Mouse (Mus musculus) limb, embryonic 14.5 days (tissue): ENCODE measurements around the gene Gm17651. TPM values are rescaled to one million over a fixed set of nuclear protein-coding genes. Genes with fewer than 3 reads are reported as not detected.

Source experiments
- ATAC-seq: fragments of 200-750 bp; cut with Nextera tagmentation; 2 replicates; pipeline ENCODE4 v1.8.0; 2017; ENCODE audit warnings: low read depth, moderate number of reproducible peaks, moderate TSS enrichment; ENCODE audit not compliant: low FRiP score
- DNase-seq: peaks from one replicate; pipeline ENCODE4 v3.0.0-alpha.2; 2015; ENCODE audit warnings: low spot score
- H3K27ac ChIP-seq: fragments of 300-500 bp; sonication (generic); replicated peaks from 2 replicates; pipeline ENCODE4 v1.5.1; 2014; ENCODE audit warnings: low read depth, mild to moderate bottlenecking, low read length, moderate library complexity, mixed read lengths
- H3K27me3 ChIP-seq: fragments of 300-500 bp; sonication (generic); 2 replicates; pipeline ENCODE4 v1.6.1; 2014; ENCODE audit warnings: low read length, mixed read lengths; ENCODE audit not compliant: control insufficient read depth, insufficient read depth
- H3K36me3 ChIP-seq: fragments of 300-500 bp; sonication (generic); 2 replicates; pipeline ENCODE4 v1.6.1; 2014; ENCODE audit warnings: mild to moderate bottlenecking, low read length, moderate library complexity, mixed read lengths; ENCODE audit not compliant: control insufficient read depth, insufficient read depth
- H3K4me1 ChIP-seq: fragments of 300-500 bp; sonication (generic); 2 replicates; pipeline ENCODE4 v1.6.1; 2014; ENCODE audit warnings: antibody characterized with exemption, low read length, mixed read lengths; ENCODE audit not compliant: control insufficient read depth, insufficient read depth
- H3K4me2 ChIP-seq: fragments of 300-500 bp; sonication (generic); replicated peaks from 2 replicates; pipeline ENCODE4 v1.6.1; 2014; ENCODE audit warnings: low read depth, mild to moderate bottlenecking, low read length, moderate library complexity; ENCODE audit not compliant: severe bottlenecking
- H3K4me3 ChIP-seq: fragments of 300-500 bp; sonication (generic); replicated peaks from 2 replicates; pipeline ENCODE4 v1.5.1; 2014; ENCODE audit warnings: low read length
- H3K9ac ChIP-seq: fragments of 300-500 bp; sonication (generic); 2 replicates; pipeline ENCODE4 v1.6.1; 2014; ENCODE audit warnings: mild to moderate bottlenecking, low read depth, low read length, moderate library complexity; ENCODE audit not compliant: severe bottlenecking
- H3K9me3 ChIP-seq: fragments of 300-500 bp; sonication (generic); 2 replicates; pipeline ENCODE4 v1.6.1; 2016; ENCODE audit warnings: low read length; ENCODE audit not compliant: control insufficient read depth
- POLR2A ChIP-seq: fragments of 200-500 bp; IDR thresholded peaks from 2 replicates; pipeline ENCODE4 v1.8.0; 2012; ENCODE audit warnings: inconsistent platforms, mild to moderate bottlenecking, moderate library complexity, borderline replicate concordance; ENCODE audit not compliant: insufficient read depth, insufficient read length; ENCODE audit errors: extremely low read depth
- WGBS: fragments of 180-500 bp; shearing (Covaris S2); extraction: QIAGEN DNeasy Blood & Tissue Kit; methylation state at CpG from one replicate; pipeline ENCODE4 v1.1.7; 2014; 5-methylcytosine and 5-hydroxymethylcytosine counted together
- polyA plus RNA-seq, 2 experiments: library from polyadenylated mRNA; depleted of rRNA in 1 of 2; stranded (reverse) in 1 of 2; unstranded in 1 of 2; fragments of >200 nt; fragmentation: Nextera tagmentation in 1 of 2; extraction: Ambion mirVana in 1 of 2; gene quantifications; 2 replicates each; pipeline versions ENCODE4 v1.2.1 to v1.2.3; 2012 to 2014

Gene Gm17651
- polyA plus RNA-seq, 2 experiments, result not detected

- Histone ChIP-seq H3K9ac (no peak overlapping the region), H3K27me3 (no peaks in the 10 kb centered on the region), H3K4me1 (peaks cover 7% of the 10 kb centered on the region), H3K27ac (no peak overlapping the region), H3K9me3 (no peaks in the 10 kb centered on the region), H3K36me3 (no peaks in the 10 kb centered on the region), H3K4me3 (no peak overlapping the region), H3K4me2 (no peak overlapping the region)
- no peak for TF ChIP-seq POLR2A
- peak; percentile 81 for DNase-seq
- 19% methylated on average over 3 of the region's 3 CpGs for WGBS
- ATAC-seq, result peak; percentile 55
Observed at GRCm38 (mm10) chr3:97634288-97634761, 40.2 kb downstream of the Gm17651 start.

- DNase-seq, result no peak
- H3K27me3 ChIP-seq, result no peaks in the 10 kb centered on the region
- TF ChIP-seq POLR2A, result no peak
- H3K9ac ChIP-seq, result no peak overlapping the region
- H3K36me3 ChIP-seq, result no peaks in the 10 kb centered on the region
- no peak for ATAC-seq
- no peak overlapping the region for H3K4me2 ChIP-seq
- H3K9me3 ChIP-seq, result no peaks in the 10 kb centered on the region
- peaks cover 7% of the 10 kb centered on the region for H3K4me1 ChIP-seq
- H3K27ac ChIP-seq, result no peak overlapping the region
- WGBS, result 76% methylated on average over 4 of the region's 4 CpGs
- no peak overlapping the region for H3K4me3 ChIP-seq
Observed at GRCm38 (mm10) chr3:97633456-97633855, 41.0 kb downstream of the Gm17651 start.

GRCm38 (mm10) chr3:97631258-97631860, 43.1 kb downstream of the Gm17651 start:
- Histone ChIP-seq H3K9ac (no peak overlapping the region), H3K27me3 (no peaks in the 10 kb centered on the region), H3K4me2 (no peak overlapping the region), H3K4me3 (no peak overlapping the region), H3K36me3 (no peaks in the 10 kb centered on the region), H3K4me1 (peaks cover 7% of the 10 kb centered on the region), H3K27ac (no peak overlapping the region), H3K9me3 (no peaks in the 10 kb centered on the region)
- WGBS, result 83% methylated on average over 8 of the region's 8 CpGs
- no peak for ATAC-seq
- TF ChIP-seq POLR2A, result no peak
- no peak for DNase-seq

- H3K27me3 ChIP-seq, result no peaks in the 10 kb centered on the region
- H3K4me2 ChIP-seq, result no peak overlapping the region
- WGBS, result 88% methylated on average over 4 of the region's 4 CpGs
- H3K27ac ChIP-seq, result no peak overlapping the region
- peaks cover 7% of the 10 kb centered on the region for H3K4me1 ChIP-seq
- no peak overlapping the region for H3K9ac ChIP-seq
- ATAC-seq, result no peak
- H3K9me3 ChIP-seq, result no peaks in the 10 kb centered on the region
- no peaks in the 10 kb centered on the region for H3K36me3 ChIP-seq
- no peak overlapping the region for H3K4me3 ChIP-seq
- no peak for DNase-seq
- TF ChIP-seq POLR2A, result no peak
Observed at GRCm38 (mm10) chr3:97630746-97631145, 43.7 kb downstream of the Gm17651 start.

GRCm38 (mm10) chr3:97629941-97630340, 44.6 kb downstream of the Gm17651 start:
- WGBS, result 77% methylated on average over 4 of the region's 4 CpGs

More at GRCm38 (mm10) chr3:97629941-97630340, 44.6 kb downstream of the Gm17651 start:
- no peak overlapping the region for H3K4me2 ChIP-seq
- H3K9ac ChIP-seq, result no peak overlapping the region
- peaks cover 7% of the 10 kb centered on the region for H3K4me1 ChIP-seq
- DNase-seq (no peak), ATAC-seq (no peak)
- no peak overlapping the region for H3K27ac ChIP-seq
- no peaks in the 10 kb centered on the region for H3K9me3 ChIP-seq
- TF ChIP-seq POLR2A, result no peak
- H3K36me3 ChIP-seq, result no peaks in the 10 kb centered on the region
- no peak overlapping the region for H3K4me3 ChIP-seq
- no peaks in the 10 kb centered on the region for H3K27me3 ChIP-seq
